ENCODE assay signal across 8 mouse cellular contexts in the genomic region with DNA sequence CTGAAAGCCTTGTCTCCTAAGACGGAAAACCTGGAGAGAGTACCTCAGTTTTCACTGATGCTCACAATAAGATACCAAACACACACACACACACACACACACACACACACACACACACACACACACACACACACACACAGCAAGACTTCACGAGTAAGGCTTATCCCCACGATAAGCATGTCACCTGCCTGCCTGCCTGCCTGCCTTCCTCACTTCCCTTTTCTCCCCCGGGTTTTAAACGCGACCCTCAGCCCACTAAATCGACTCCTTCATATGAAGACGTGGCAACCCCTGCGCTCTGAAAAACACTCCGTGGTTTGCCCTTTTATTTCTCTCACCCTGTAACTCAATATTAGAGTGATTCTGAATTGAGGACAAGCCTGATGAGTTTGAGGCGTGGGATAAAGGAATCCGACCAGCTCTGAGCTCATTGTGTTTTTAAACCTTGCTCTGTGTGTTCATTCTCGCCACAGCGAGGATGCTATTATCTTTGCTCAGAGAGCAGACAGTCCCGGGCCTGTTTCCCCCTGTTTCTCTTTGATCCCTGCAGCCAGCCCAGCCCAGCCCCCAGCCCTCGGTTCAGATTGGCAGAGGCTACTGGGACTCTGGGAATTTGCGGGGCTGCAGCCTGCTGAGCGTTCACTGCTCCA.
DNase-seq lines count a peak whose midpoint lies in the region; TF ChIP-seq lines count a peak whose summit lies in the region.

No protein-coding gene starts in this region.

- H3K4me2 ChIP-seq in myocyte (ENCODE audit: low read depth): peak overlapping the region; percentile 97

- no peaks in the 10 kb centered on the region for H3K36me3 ChIP-seq in myocyte (ENCODE audit: control insufficient read depth, insufficient read depth)

- peak overlapping the region; percentile 53 for H3K4me3 ChIP-seq in layer of hippocampus, adult 2 months
- H3K4me3 ChIP-seq in myocyte: peak overlapping the region; percentile 22

- intact Hi-C loops in left cerebral cortex, postnatal 10 days (cut with DNase I): loop anchor here (5.0 kb wide), 1 partner anchor 64 kb away; a partner anchor contains a TSS

- no peak overlapping the region for H3ac ChIP-seq in myocyte (ENCODE audit: control insufficient read depth, insufficient read length)

- peak in 1 of 2 experiments; percentile 14 for DNase-seq in layer of hippocampus, adult 2 months (ENCODE audit: low spot score in 2 of 2)
- no peak for DNase-seq in layer of hippocampus, adult 9-10 months (ENCODE audit: low spot score)
- peak; percentile 10 for DNase-seq in cerebellum, adult 9-10 months
- DNase-seq in frontal cortex, postnatal 10 days (ENCODE audit: low spot score in 2 of 2): peak; percentile 38 to 51
- peak; percentile 47 to 87 for DNase-seq in left cerebral cortex, postnatal 10 days (ENCODE audit: extremely low spot score in 1 of 2, low spot score in 2 of 2)
- DNase-seq in urinary bladder, postnatal 36 days (ENCODE audit: low spot score in 2 of 2): no peak
- no peak for DNase-seq in spleen, adult 12 weeks (ENCODE audit: low spot score)

- TF ChIP-seq CTCF in layer of hippocampus, adult 2 months (conservative IDR thresholded peaks at IDR 0.05): no peak

- peak overlapping the region; percentile 55; the same call in 1 of the 2 replicates for H3K27ac ChIP-seq in layer of hippocampus, adult 2 months

- H3K79me2 ChIP-seq in myocyte (ENCODE audit: control insufficient read depth, insufficient read depth): no peaks in the 10 kb centered on the region

- no peaks in the 10 kb centered on the region for H3K27me3 ChIP-seq in myocyte (ENCODE audit: control insufficient read depth, insufficient read depth, insufficient read length)

- no peak for TF ChIP-seq POLR2A in myocyte (IDR thresholded peaks at IDR 0.05; ENCODE audit: insufficient read length, low read depth)

TF ChIP-seq in myocyte, 11 proteins besides CTCF, POLR2A, EP300 and RAD21:
- TF ChIP-seq MYOG (IDR thresholded peaks at IDR 0.05; ENCODE audit: control insufficient read depth in 1 of 3, insufficient read depth in 1 of 3, insufficient read length in 2 of 3, low read depth in 2 of 3) (no peak), MYOD1 (IDR thresholded peaks at IDR 0.05; ENCODE audit: control insufficient read depth in 1 of 3, insufficient read length in 2 of 3, low read depth in 2 of 3) (no peak), POLR2AphosphoS2 (IDR thresholded peaks at IDR 0.05; ENCODE audit: insufficient read length, low read depth) (no peak), USF1 (IDR thresholded peaks at IDR 0.05; ENCODE audit: low read depth) (no peak), CEBPB (IDR thresholded peaks at IDR 0.05; ENCODE audit: insufficient read depth, poor library complexity, severe bottlenecking) (no peak), TCF12 (IDR thresholded peaks at IDR 0.05; ENCODE audit: insufficient read depth, poor library complexity, severe bottlenecking) (no peak), E2F4 (IDR thresholded peaks at IDR 0.05; ENCODE audit: insufficient read depth) (no peak), TCF3 (IDR thresholded peaks at IDR 0.05; ENCODE audit: insufficient read length, low read depth) (no peak), REST (IDR thresholded peaks at IDR 0.05; ENCODE audit: insufficient read depth, insufficient read length) (no peak), MAX (IDR thresholded peaks at IDR 0.05; ENCODE audit: low read depth) (no peak), SRF (IDR thresholded peaks at IDR 0.05; ENCODE audit: control insufficient read depth, insufficient read length, low read depth) (no peak)
TF ChIP-seq in myocyte: peak in this region for 0.

Comparison
In these comparisons a context has a peak if more than half of its experiments do, and no peak if none do; other contexts are left out.
1. DNase-seq: peak in cerebellum, adult 9-10 months (single experiment), frontal cortex, postnatal 10 days (2 of 2) and left cerebral cortex, postnatal 10 days (2 of 2); none in layer of hippocampus, adult 9-10 months (single experiment), urinary bladder, postnatal 36 days (0 of 2) and spleen, adult 12 weeks (single experiment).